Mouse (Mus musculus): ENCODE results near the gene Ramac. TPM values are rescaled to one million over a fixed set of nuclear protein-coding genes. Genes with fewer than 3 reads are reported as not detected.
A peak's percentile ranks its signal among the peaks of the same experiment; 100 is the strongest.

Gene Ramac
- polyA plus RNA-seq (2016; fragmentation: Nextera tagmentation; extraction: Ambion mirVana), result 78.3 and 102 TPM in 2 replicates

DNA sequence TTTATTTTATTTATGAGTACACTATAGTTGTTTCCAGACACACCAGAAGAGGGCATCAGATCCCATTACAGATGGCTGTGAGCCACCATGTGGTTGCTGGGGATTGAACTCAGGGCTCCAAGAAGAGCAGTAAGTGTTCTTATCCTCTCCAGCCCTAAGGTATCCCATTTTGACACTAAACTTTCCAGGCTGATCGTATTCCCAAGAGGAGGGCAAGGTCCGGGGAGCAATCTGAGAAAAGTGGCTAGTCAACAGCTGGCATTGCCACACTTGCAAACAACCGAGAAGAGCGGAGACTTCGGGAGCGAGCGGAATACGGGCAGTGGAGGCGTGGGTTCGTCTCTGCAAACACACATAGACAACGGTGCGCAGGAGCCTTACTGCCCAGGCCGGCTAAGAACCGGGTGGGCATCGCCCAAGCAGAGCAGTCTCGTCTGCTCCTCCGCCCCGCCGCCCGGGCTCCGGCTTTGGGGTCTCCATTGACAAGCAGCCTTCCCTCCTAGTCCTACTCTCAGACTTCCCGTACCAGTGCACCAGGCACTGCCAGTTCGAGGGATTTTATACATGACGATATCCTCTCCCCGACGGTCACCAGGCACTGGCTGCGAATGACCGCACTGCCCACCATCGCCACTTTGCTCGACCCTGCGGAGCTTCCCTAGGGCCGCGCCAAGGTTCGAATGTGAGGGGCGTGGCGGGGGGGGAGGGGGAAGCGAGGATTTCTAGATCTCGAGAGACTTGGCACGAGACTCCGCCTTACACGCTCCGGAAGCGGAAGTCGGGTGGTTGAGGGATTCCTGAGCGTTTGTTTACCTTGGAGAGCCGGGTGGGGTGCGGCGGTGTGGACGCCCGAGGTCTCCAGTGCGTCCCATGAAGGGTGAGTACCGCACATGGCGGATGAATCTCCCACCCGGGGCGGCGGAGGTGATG lies at the start of gene Ramac:
TSS of gene Ramac (plus strand) at position 746 of the 930 bp plus-strand sequence.
- Histone ChIP-seq H3K27me3 (ENCODE audit: insufficient read depth, poor library complexity, severe bottlenecking) (no peaks in the 10 kb centered on the region), H3K4me3 (peak within 1 kb of the TSS; percentile 91), H3K9me3 (no peaks in the 10 kb centered on the region), H3K36me3 (no peaks in the 10 kb centered on the region), H3K4me1 (peaks cover 10% of the 10 kb centered on the region; the same call in 1 of the 2 replicates), H3K27ac (peak within 1 kb of the TSS; percentile 90)
- peak; percentile 98 for DNase-seq (ENCODE audit: low spot score)
- under 1% methylated on average over 56 of the region's 56 CpGs for WGBS

DNA sequence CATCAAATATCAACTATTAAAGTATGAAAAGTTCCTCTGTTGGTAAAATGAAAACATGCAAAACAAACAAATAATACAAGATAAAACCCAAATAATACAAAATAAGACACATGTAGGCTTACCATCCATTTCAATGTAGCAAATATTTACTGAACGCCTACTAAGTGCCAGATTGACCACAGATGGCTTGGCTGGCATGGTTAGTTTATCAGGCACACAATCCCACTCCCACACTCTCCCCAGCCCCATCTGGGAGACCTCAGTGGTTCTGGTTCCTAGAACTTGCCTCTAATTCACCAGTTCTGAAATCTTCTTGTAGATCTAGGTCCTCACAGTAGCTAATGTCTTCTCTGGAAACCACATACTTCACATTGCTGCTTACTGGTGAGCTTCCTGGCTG lies 44.1 kb upstream of the Ramac start:
- Histone ChIP-seq H3K4me3 (peak overlapping the region; percentile 22), H3K36me3 (no peaks in the 10 kb centered on the region), H3K9me3 (no peaks in the 10 kb centered on the region), H3K27ac (peak overlapping the region; percentile 86), H3K4me1 (peaks cover 39% of the 10 kb centered on the region), H3K27me3 (ENCODE audit: insufficient read depth, poor library complexity, severe bottlenecking) (no peaks in the 10 kb centered on the region)
- DNase-seq (ENCODE audit: low spot score), result no peak
- WGBS, result 79% methylated on average over 1 of the region's 1 CpGs

DNA sequence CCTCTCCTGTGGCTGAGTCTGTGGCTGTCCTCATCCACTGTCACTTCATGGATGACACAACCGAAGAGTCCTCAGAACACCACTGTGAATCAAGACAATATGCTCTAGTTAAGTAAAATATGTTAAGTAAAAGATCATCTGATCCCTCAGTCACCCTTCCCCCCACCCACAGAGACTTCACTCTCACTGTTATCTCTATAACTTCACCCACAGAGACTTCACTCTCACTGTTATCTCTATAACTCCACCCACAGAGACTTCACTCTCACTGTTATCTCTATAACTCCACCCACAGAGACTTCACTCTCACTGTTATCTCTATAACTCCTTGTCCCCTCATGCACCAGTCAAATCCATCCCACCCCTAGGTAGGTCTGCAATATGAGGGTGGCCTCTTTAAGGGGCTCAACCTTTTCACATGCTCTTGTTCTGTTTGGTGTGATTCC lies 43.5 kb upstream of the Ramac start:
- H3K27me3 ChIP-seq (ENCODE audit: insufficient read depth, poor library complexity, severe bottlenecking), result no peaks in the 10 kb centered on the region
- peak overlapping the region; percentile 86 for H3K27ac ChIP-seq
- H3K36me3 ChIP-seq, result no peaks in the 10 kb centered on the region
- H3K4me3 ChIP-seq, result peak overlapping the region; percentile 22
- DNase-seq (ENCODE audit: low spot score), result no peak
- peaks cover 39% of the 10 kb centered on the region for H3K4me1 ChIP-seq
- no peaks in the 10 kb centered on the region for H3K9me3 ChIP-seq
- 44% methylated on average over 1 of the region's 1 CpGs for WGBS

DNA sequence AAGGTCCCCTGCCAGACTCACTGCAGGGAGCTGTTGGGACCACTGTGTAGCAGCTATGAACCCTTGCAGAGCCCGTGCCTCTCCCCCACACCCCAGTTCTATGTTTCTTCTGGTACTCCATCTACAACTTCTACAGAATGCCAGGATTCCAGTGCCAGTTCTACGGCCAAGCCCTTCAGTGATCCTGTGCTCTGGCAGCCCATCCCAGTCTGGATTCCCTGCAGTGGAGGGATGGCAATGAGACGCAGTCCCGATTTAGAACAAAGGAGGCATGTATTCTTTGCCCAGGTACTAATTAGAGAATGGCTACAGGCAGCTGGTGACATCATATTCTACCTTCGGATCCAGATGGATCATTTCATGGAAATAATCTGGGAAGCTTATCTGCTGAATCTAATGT lies 41.5 kb upstream of the Ramac start:
- DNase-seq (ENCODE audit: low spot score), result no peak
- Histone ChIP-seq H3K4me1 (peaks cover 48% of the 10 kb centered on the region), H3K4me3 (no peak overlapping the region), H3K27me3 (ENCODE audit: insufficient read depth, poor library complexity, severe bottlenecking) (no peaks in the 10 kb centered on the region), H3K27ac (peak overlapping the region; percentile 75), H3K36me3 (no peaks in the 10 kb centered on the region), H3K9me3 (no peaks in the 10 kb centered on the region)
- 60% methylated on average over 5 of the region's 5 CpGs for WGBS

DNA sequence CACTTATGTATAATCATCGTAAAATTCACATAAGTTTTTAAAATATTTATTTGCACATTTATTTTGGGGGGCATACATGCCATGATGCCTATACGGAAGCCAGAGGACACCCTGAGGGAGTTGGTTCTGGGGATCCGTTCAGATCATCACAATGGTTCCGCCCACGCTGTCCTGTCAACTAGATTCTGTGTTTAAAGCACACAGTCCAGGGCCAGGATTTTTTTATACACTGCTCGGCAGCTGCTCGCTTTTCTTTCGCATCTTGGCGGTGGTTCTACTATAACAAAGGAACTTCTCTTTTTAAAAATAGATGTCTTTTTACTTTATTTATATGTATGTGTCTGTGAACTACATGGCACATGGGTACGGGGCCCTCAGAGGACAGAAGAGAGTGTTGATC lies 38.9 kb upstream of the Ramac start:
- Histone ChIP-seq H3K4me3 (no peak overlapping the region), H3K36me3 (no peaks in the 10 kb centered on the region), H3K9me3 (no peaks in the 10 kb centered on the region), H3K4me1 (peaks cover 41% of the 10 kb centered on the region), H3K27me3 (ENCODE audit: insufficient read depth, poor library complexity, severe bottlenecking) (no peaks in the 10 kb centered on the region), H3K27ac (no peak overlapping the region)
- WGBS, result 94% methylated on average over 10 of the region's 10 CpGs
- DNase-seq (ENCODE audit: low spot score), result no peak

DNA sequence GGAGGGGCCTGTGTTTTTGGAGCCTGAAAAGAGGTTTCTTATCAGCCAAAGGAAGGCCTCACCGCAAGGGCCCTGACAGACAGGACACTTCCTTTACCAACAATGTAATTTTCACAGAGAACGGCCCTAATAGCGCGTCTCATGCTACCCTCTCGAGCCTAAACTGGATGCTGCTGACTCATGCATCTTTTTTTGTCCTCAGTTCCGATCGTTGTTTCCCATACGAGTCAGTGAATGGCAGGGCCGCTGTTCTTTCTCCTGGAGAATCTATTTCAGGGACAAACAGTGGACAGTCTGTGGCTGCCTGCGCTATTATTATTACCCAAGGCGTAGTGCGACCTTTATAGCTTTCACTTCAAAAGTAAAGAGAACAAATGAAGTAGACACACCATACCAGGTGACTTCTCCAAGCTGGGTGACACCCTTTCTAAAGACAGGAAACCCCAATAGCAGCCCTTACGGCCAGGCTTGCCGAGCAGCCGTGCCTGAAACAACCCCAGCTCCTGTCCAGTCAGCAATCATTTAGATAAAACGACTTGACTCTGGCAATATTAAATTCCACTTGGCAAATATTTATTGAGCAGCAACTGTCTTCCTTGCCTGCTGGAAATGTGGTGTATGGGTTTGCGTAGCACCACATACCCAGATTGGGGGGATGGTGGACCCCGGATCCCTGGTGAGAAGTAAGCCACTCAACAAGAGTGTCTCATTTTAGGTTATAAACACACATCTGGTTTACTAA lies 36.6 kb upstream of the Ramac start:
- 26% methylated on average over 18 of the region's 18 CpGs for WGBS
- peak overlapping the region; percentile 83 for H3K27ac ChIP-seq
- H3K4me3 ChIP-seq, result peak overlapping the region; percentile 41; the same call in 1 of the 2 replicates
- H3K4me1 ChIP-seq, result peaks cover 39% of the 10 kb centered on the region
- H3K36me3 ChIP-seq, result no peaks in the 10 kb centered on the region
- no peaks in the 10 kb centered on the region for H3K27me3 ChIP-seq (ENCODE audit: insufficient read depth, poor library complexity, severe bottlenecking)
- DNase-seq (ENCODE audit: low spot score), result no peak
- H3K9me3 ChIP-seq, result no peaks in the 10 kb centered on the region

DNA sequence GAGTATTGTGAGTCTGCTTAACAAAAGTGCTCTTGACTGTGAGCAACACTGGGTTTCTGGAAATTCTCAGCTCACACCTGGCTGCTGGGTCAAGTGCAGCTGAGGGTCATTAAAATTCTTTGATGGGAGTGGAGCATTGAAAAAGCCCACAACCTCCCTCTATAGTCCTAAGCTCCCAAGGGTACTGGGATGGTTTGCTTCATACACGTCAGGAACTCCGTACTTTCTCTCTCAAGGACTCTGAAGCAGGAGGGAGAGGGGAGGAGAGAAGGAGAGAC lies 36.1 kb upstream of the Ramac start:
- no peaks in the 10 kb centered on the region for H3K36me3 ChIP-seq
- 0 out of 2 replicates have a peak overlapping the region, but pooled peaks have one; percentile 41 for H3K4me3 ChIP-seq
- peak overlapping the region; percentile 83 for H3K27ac ChIP-seq
- no peaks in the 10 kb centered on the region for H3K27me3 ChIP-seq (ENCODE audit: insufficient read depth, poor library complexity, severe bottlenecking)
- peak; percentile 79 for DNase-seq (ENCODE audit: low spot score)
- H3K4me1 ChIP-seq, result peaks cover 34% of the 10 kb centered on the region
- no peaks in the 10 kb centered on the region for H3K9me3 ChIP-seq
- 13% methylated on average over 2 of the region's 2 CpGs for WGBS

DNA sequence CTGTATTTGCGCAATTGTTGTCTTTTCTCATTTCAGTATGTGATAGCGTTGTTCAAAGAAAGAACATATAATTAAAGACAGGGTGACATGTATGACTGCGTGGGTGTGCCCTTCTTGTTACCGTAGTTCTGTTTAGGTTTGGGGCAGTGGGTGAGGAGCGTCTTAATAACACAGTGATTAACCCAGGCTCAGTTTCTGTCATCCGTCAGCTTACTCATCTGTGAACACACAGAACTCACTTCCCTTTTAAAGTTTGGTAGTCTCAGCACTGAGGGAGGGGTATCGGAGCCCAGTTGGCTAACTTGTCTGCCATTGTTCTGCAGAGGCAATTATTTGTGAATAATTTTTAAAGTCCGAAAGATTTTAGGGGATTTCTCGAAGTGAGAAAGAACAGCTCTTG lies 35.0 kb upstream of the Ramac start:
- H3K27me3 ChIP-seq (ENCODE audit: insufficient read depth, poor library complexity, severe bottlenecking), result no peaks in the 10 kb centered on the region
- 0 out of 2 replicates have a peak overlapping the region, but pooled peaks have one; percentile 76 for H3K27ac ChIP-seq
- no peaks in the 10 kb centered on the region for H3K9me3 ChIP-seq
- DNase-seq (ENCODE audit: low spot score), result no peak
- 84% methylated on average over 9 of the region's 9 CpGs for WGBS
- peaks cover 27% of the 10 kb centered on the region for H3K4me1 ChIP-seq
- H3K4me3 ChIP-seq, result no peak overlapping the region
- no peaks in the 10 kb centered on the region for H3K36me3 ChIP-seq

DNA sequence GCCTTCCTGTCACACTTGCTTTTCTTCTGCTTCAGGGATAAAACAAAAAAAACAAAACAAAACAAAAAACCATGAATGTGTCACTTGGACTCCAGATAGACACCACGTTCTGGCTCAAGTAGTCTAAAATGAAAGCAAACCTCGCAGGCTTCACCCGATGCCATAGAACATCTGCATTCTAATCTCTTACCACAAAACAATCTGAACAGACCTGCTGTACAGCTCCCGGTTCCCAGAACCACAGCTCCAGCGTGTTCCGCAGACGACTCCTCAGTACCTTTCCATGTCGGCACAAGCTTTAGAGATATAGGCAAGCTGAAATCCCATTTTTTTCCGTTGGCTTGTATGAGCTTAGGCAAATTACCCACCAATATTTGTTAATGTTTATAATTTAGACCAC lies 32.9 kb upstream of the Ramac start:
- WGBS, result 82% methylated on average over 9 of the region's 9 CpGs
- no peak for DNase-seq (ENCODE audit: low spot score)
- Histone ChIP-seq H3K4me3 (no peak overlapping the region), H3K9me3 (no peaks in the 10 kb centered on the region), H3K27me3 (ENCODE audit: insufficient read depth, poor library complexity, severe bottlenecking) (no peaks in the 10 kb centered on the region), H3K4me1 (peaks cover 23% of the 10 kb centered on the region), H3K27ac (no peak overlapping the region), H3K36me3 (no peaks in the 10 kb centered on the region)

DNA sequence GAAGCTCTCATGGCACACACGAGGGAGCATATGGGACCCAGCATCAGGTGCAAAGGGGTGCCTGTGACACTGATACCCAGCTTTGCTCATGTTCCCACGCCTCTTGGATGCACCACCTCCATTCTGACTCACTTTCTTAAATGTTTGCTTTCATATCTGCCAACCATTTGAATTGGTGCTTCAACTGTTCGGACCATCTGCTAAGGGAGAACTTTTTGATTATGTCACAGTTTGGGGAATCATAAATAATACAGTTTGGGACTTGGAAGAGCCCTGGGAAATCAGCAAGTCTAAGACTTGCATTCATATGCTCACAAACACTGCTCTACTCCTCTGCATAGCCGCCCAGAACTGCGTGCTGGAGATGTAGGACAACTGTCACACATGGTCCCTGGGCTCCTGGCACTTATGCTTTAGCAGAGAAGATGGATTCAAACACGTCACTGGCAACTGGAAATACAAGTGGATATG lies 31.5 kb upstream of the Ramac start:
- WGBS, result 78% methylated on average over 6 of the region's 6 CpGs
- H3K27me3 ChIP-seq (ENCODE audit: insufficient read depth, poor library complexity, severe bottlenecking), result no peaks in the 10 kb centered on the region

DNA sequence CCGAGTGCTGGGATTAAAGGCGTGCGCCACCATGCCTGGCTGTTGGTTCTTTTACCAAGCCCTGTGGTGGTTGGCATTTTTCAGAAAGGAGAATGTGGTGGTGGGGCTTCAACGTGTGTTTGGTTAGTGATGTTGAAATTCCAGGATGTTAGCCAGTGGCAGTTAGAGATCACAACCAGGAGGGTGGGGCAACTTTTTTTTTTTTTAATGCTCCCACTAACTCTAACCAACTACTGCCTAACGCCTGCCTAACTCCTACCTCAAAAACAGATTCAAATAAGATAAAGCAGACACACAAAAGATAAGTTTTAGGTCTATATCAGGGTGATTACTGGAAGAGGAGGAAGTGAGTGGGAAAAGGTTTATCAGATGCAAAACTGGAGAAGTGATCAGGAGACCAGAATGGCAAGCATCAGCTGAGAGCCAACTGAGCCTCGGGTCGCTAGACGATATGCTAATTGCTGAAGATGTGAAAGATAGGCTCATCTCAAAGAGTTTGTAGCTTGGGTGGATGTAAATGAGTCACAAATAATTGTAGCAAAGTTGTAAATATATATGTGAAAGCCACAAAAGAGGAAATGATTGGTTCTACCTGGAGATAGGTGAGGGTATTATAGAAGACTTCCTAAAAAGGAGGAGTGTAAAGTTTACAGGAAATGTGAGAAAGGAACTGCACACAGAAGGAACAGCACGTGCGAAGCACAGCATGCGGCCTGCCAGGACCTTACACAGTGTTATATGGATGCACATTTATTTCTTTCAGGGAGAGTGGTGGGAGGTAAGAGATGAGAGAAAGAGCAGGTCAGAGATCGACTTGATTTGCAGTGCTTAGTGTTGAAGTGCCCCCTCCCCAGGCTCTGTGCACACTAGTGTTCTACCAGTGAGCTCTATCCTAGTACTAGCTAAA lies 30.3 kb upstream of the Ramac start:
- H3K27me3 ChIP-seq (ENCODE audit: insufficient read depth, poor library complexity, severe bottlenecking), result no peaks in the 10 kb centered on the region
- H3K27ac ChIP-seq, result no peak overlapping the region
- peaks cover 9% of the 10 kb centered on the region for H3K4me1 ChIP-seq
- H3K9me3 ChIP-seq, result no peaks in the 10 kb centered on the region
- H3K4me3 ChIP-seq, result no peak overlapping the region
- 82% methylated on average over 12 of the region's 12 CpGs for WGBS
- no peaks in the 10 kb centered on the region for H3K36me3 ChIP-seq
- DNase-seq (ENCODE audit: low spot score), result no peak

More for the DNA sequence above, 31.5 kb upstream of the Ramac start:
- no peak overlapping the region for H3K4me3 ChIP-seq
- H3K4me1 ChIP-seq, result peaks cover 13% of the 10 kb centered on the region
- no peak for DNase-seq (ENCODE audit: low spot score)
- no peaks in the 10 kb centered on the region for H3K36me3 ChIP-seq
- no peak overlapping the region for H3K27ac ChIP-seq
- H3K9me3 ChIP-seq, result no peaks in the 10 kb centered on the region

DNA sequence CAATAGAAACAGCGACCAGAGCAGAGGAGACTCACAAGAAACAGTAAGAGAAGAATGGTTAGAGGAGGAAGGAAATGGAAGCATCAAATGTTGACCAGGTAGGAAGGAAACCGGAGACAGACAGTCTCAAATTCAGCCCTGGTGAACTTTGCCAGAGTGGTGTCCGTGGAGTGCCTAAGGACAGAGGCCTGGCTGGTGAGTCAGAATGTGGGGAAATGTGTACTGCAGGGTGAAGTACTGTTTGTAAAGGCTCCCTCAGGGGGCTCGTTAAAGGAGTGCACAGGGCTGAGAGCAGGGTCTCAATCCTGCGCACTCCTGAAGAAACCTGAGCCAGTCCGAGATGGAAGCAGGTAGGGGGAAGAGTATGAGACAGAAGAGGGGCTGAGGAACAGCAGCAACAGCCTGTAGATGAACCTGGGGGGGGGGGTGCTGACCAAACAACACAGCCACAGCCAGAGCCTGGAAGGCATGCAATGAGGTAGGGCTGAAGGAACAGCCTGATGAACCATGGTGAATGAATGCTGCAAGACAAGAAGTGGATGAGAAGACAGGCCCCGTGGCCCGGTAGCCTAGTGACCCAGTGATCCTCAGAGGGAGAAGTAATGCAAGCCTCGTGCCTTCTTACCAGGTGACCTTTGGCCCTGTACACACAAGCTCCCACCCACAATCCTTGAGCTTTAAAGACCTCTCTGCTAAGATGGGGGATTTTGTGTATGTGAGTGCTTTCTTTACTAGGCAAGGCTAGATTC lies 27.3 kb upstream of the Ramac start:
- H3K27ac ChIP-seq, result no peak overlapping the region; the same call in 1 of the 2 replicates
- whole genome bisulfite sequencing, result 68% methylated on average over 9 of the region's 9 CpGs
- DNase-seq (ENCODE audit: low spot score), result no peak

More for the DNA sequence above, 27.3 kb upstream of the Ramac start:
- Histone ChIP-seq H3K36me3 (no peaks in the 10 kb centered on the region), H3K4me3 (no peak overlapping the region), H3K9me3 (no peaks in the 10 kb centered on the region), H3K4me1 (peaks cover 6% of the 10 kb centered on the region), H3K27me3 (ENCODE audit: insufficient read depth, poor library complexity, severe bottlenecking) (no peaks in the 10 kb centered on the region)
